ENCODE assay signal across 29 mouse cellular contexts in the genomic region with DNA sequence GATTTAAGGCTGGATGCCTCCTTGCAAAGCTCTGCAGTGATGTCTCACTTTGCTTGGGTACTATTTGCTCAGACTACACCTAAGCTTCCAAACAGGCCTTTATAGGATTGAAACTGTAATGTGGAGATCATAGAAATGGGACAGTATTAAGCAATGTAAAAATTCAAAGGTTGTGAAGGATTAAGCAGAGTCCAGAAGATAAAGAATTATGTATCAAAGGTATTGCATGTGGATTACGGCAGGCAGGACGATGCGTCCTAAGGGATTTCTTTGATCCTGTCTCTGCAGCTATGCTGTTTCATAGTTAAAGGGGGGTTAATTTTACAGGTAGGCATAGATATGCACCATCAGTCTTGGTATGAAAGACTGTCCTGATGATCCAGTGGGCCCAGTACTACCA. TPM values are rescaled to one million over a fixed set of nuclear protein-coding genes. Genes with fewer than 3 reads are reported as not detected.
"Had no signal": no experiment of that assay in that cellular context is flagged by ENCODE, and none has a peak within 500 bp of the region (broad histone marks: within the 10 kb centered on the region; RNA-seq: fewer than 3 reads in every experiment).

No protein-coding gene starts in this region.

- DNase-seq: heart, postnatal 10 days; heart, postnatal 36 days; kidney, adult 11 months; kidney, adult 18-20 months; kidney, adult 2 months; kidney, adult 8-10 months; kidney, adult 9 months; kidney, postnatal 10 days; kidney, postnatal 14 days; kidney, postnatal 25 days; kidney, postnatal 36 days; kidney, postnatal 4 days; layer of hippocampus, adult 9-11 months; layer of hippocampus, postnatal 36 days had no signal

- H3K4me3 ChIP-seq: heart, embryonic 12.5 days; heart, embryonic 13.5 days; heart, embryonic 15.5 days; hindbrain, embryonic 10.5 days; hindbrain, embryonic 12.5 days; hindbrain, embryonic 13.5 days; hindbrain, embryonic 15.5 days; intestine, embryonic 15.5 days; kidney, embryonic 15.5 days; layer of hippocampus, adult 2 months; left cerebral cortex, adult 2 months had no signal

- H3K27me3 ChIP-seq: heart, embryonic 12.5 days; heart, embryonic 13.5 days; heart, embryonic 15.5 days; hindbrain, embryonic 12.5 days; hindbrain, embryonic 13.5 days; hindbrain, embryonic 15.5 days; intestine, embryonic 15.5 days; kidney, embryonic 15.5 days had no signal

- H3K9me3 ChIP-seq: heart, embryonic 12.5 days; heart, embryonic 13.5 days; heart, embryonic 15.5 days; hindbrain, embryonic 10.5 days; hindbrain, embryonic 12.5 days; hindbrain, embryonic 13.5 days; hindbrain, embryonic 15.5 days; intestine, embryonic 15.5 days; kidney, embryonic 15.5 days had no signal

- H3K27ac ChIP-seq: heart, embryonic 13.5 days; heart, embryonic 15.5 days; hindbrain, embryonic 10.5 days; hindbrain, embryonic 12.5 days; hindbrain, embryonic 13.5 days; hindbrain, embryonic 14.5 days; hindbrain, embryonic 15.5 days; hindbrain, postnatal 0 days; intestine, embryonic 15.5 days; kidney, embryonic 15.5 days; kidney, postnatal 0 days; layer of hippocampus, adult 2 months; left cerebral cortex, adult 2 months had no signal

RNA-seq across cellular contexts. Expression of gene Shisa2, which starts 32.5 kb away (rescaled TPM):
- polyA plus RNA-seq: inflammation-experienced regulatory T-cells, adult 6 months had no signal
